Mouse (Mus musculus) cortical plate, adult 2 months (tissue): ENCODE measurements around the gene Angel2.

Source experiments
- CTCF ChIP-seq: fragments of 200-500 bp; IDR thresholded peaks from 2 replicates; pipeline ENCODE4 v1.5.1; 2011; ENCODE audit warnings: mild to moderate bottlenecking, control low read depth, low read length; ENCODE audit not compliant: insufficient read depth; ENCODE audit errors: extremely low read depth
- POLR2A ChIP-seq: fragments of 200-500 bp; IDR thresholded peaks from 2 replicates; pipeline ENCODE4 v1.6.1; 2011; ENCODE audit warnings: mild to moderate bottlenecking, low read length, control low read depth; ENCODE audit not compliant: insufficient read depth; ENCODE audit errors: extremely low read depth

DNA sequence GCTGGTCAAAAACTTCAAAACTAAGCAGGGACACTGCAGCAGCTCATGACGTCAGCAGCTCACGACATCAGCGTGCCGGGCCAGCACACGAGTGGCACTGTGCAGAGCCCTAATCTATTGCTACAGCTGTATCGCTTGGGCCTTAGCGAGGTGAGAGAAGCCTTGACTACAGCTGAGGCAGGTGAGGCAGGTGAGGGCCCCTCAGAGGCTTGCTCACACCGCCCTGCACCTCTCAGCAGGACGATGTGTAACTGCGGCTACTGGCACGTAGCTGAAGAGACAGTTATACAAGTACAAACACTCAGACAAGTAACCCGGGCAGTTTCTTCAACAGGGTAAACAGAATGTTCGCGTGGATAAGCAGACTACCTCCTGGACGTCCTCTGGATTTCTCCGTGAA is 20.2 kb upstream of the Angel2 start:
- TF ChIP-seq CTCF: no peak
- TF ChIP-seq POLR2A: no peak
